Mouse (Mus musculus) forebrain, embryonic 16.5 days (tissue): ENCODE results near the gene Card11. TPM values are rescaled to one million over a fixed set of nuclear protein-coding genes. Genes with fewer than 3 reads are reported as not detected.

Source experiments
- ATAC-seq: fragments of 200-750 bp; cut with Nextera tagmentation; 2 replicates; pipeline ENCODE4 v1.8.0; 2017; ENCODE audit warnings: mild to moderate bottlenecking, moderate library complexity
- H3K27ac ChIP-seq: fragments of 300-500 bp; sonication (generic); 2 replicates; pipeline ENCODE4 v1.5.1; 2014; ENCODE audit warnings: low read length, control low read depth
- H3K27me3 ChIP-seq: fragments of 300-500 bp; sonication (generic); replicated peaks from 2 replicates; pipeline ENCODE4 v1.6.1; 2014; ENCODE audit warnings: low read length; ENCODE audit not compliant: control insufficient read depth, insufficient read depth
- H3K36me3 ChIP-seq: fragments of 300-500 bp; sonication (generic); 2 replicates; pipeline ENCODE4 v1.6.1; 2014; ENCODE audit not compliant: control insufficient read depth, insufficient read depth
- H3K4me1 ChIP-seq: fragments of 300-500 bp; sonication (generic); replicated peaks from 2 replicates; pipeline ENCODE4 v1.6.1; 2014; ENCODE audit warnings: low read length; ENCODE audit not compliant: control insufficient read depth, insufficient read depth
- H3K4me2 ChIP-seq: fragments of 300-500 bp; sonication (generic); 2 replicates; pipeline ENCODE4 v1.6.1; 2014; ENCODE audit warnings: mild to moderate bottlenecking, low read length, control low read depth
- H3K4me3 ChIP-seq: fragments of 300-500 bp; sonication (generic); replicated peaks from 2 replicates; pipeline ENCODE4 v1.5.1; 2014; ENCODE audit warnings: mild to moderate bottlenecking, low read length, control low read depth
- H3K9ac ChIP-seq: fragments of 300-500 bp; sonication (generic); replicated peaks from 2 replicates; pipeline ENCODE4 v1.6.1; 2014; ENCODE audit warnings: low read depth, low read length, control low read depth
- H3K9me3 ChIP-seq: fragments of 300-500 bp; sonication (generic); 2 replicates; pipeline ENCODE4 v1.6.1; 2016; ENCODE audit warnings: low read length; ENCODE audit not compliant: control insufficient read depth
- WGBS: fragments of 180-500 bp; shearing (Covaris S2); extraction: QIAGEN DNeasy Blood & Tissue Kit; methylation state at CpG from one replicate; pipeline ENCODE4 v1.1.7; 2014; 5-methylcytosine and 5-hydroxymethylcytosine counted together
- polyA plus RNA-seq: library from polyadenylated mRNA; unstranded; fragments of >200 nt; fragmentation: Nextera tagmentation; extraction: Ambion mirVana; gene quantifications from 2 replicates; pipeline ENCODE4 v1.2.1, GENCODE M21; 2015

Gene Card11
- polyA plus RNA-seq, 1 experiment from 2014 or later, result 0.05 TPM

GRCm38 (mm10) chr5:141033001-141033400, 32.6 kb upstream of the Card11 start:
- peaks cover 13% of the 10 kb centered on the region for H3K4me1 ChIP-seq
- no peak for ATAC-seq
- H3K4me2 ChIP-seq, result no peak overlapping the region
- H3K27ac ChIP-seq, result no peak overlapping the region
- H3K27me3 ChIP-seq, result no peaks in the 10 kb centered on the region
- no peak overlapping the region for H3K4me3 ChIP-seq
- H3K9me3 ChIP-seq, result no peaks in the 10 kb centered on the region
- H3K36me3 ChIP-seq, result no peaks in the 10 kb centered on the region
- WGBS, result 82% methylated on average over 1 of the region's 1 CpGs
- no peak overlapping the region for H3K9ac ChIP-seq

DNA sequence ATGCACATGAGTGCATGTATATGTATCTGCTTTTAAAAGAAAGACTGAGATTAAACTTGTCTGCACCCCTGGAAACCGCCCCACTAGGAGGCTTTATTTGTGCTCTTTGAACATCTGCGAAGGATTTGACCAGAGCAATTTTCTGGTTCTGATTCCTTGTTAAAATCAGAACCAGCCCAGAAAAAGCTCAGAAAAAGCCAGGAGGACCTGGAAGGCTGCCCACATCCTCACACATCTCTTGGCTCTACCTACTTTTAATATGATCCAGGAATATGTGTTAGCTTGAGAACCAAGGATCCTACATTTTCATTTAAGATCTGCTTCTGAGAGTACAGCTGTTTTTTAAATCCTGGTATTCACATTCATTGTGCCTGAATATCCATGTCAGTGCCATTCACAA, 29.0 kb upstream of the Card11 start:
- no peak overlapping the region for H3K4me2 ChIP-seq
- no peak overlapping the region for H3K27ac ChIP-seq
- WGBS, result 96% methylated on average over 2 of the region's 2 CpGs
- H3K9ac ChIP-seq, result no peak overlapping the region
- no peaks in the 10 kb centered on the region for H3K4me1 ChIP-seq
- no peak overlapping the region for H3K4me3 ChIP-seq
- no peak for ATAC-seq
- no peaks in the 10 kb centered on the region for H3K36me3 ChIP-seq
- no peaks in the 10 kb centered on the region for H3K9me3 ChIP-seq
- H3K27me3 ChIP-seq, result no peaks in the 10 kb centered on the region

DNA sequence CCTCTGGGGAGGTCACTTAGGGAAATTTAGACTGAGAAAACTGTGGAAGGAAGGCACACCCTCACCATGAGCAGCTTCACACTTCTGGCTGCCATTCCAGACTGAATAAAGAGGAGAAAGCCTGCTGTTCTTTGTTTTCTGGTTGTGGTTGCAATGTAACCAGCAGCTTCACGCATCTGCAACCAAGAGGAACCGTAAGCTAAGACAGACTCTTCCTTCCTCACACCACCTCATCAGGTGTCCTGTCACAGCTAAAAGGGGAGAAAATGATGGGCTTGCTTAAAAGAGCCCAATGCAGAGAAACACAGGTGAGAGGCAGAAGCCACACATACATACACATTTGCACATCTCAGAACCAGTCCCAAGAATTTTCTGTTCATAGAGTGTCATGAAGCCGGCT, 25.3 kb upstream of the Card11 start:
- H3K4me3 ChIP-seq, result no peak overlapping the region
- H3K9me3 ChIP-seq, result peaks cover 4% of the 10 kb centered on the region; the same call in 1 of the 2 replicates
- no peak for ATAC-seq
- H3K27ac ChIP-seq, result no peak overlapping the region
- 99% methylated on average over 3 of the region's 3 CpGs for WGBS
- no peaks in the 10 kb centered on the region for H3K4me1 ChIP-seq
- no peaks in the 10 kb centered on the region for H3K36me3 ChIP-seq
- no peak overlapping the region for H3K4me2 ChIP-seq
- no peak overlapping the region for H3K9ac ChIP-seq
- no peaks in the 10 kb centered on the region for H3K27me3 ChIP-seq

DNA sequence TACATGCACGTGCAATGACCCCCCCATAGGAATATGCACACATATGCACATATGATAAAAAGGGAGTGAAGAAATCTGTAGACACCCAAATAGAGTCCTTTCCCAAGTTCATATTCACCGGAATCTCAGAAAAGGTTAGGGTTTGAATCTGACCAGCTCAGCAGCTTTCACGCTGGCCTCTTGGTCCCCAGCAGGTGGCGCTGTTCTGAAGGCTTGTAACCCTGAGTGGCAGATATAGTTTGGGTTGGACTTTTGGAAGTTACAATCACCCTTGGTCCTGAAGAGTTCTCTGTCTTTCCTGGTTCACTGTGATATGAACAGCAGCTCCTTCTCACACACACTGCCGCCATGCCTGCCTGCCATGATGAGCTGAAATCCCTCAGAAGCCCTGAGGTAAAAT, 24.1 kb upstream of the Card11 start:
- 70% methylated on average over 5 of the region's 5 CpGs for WGBS

DNA sequence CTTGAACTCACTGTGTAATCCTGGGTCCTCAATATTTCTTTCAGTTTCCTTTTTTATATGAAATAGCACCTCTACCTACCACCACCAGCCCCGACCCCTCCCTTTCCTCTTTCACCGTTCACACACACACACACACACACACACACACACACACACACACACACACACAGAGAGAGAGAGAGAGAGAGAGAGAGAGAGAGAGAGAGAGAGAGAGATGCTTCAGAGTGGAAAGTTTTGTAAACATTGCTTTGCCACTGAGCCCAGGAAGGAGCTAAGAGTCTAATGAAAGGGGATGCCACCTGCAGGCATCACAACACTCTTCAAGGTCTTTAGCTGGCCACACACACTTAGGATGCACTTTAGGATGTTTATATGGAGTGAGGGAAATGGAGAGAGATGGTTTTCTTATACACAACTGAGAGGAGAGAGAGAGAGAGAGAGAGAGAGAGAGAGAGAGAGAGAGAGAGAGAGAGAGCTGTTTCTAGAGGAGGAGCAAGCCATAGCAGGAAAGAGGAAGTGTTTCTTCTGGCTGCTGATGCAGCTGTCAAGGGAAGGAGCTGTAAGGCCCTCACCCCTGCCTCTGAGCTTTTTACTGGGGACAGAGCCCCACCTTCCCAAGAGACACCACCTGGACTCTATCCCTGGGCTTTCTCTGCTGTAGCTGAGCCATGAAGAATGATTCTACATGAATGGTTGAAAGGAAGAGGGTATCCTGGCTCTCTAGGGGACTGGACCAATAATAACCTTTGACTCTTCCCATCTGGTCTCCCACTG, 17.7 kb upstream of the Card11 start:
- no peak for ATAC-seq
- Histone ChIP-seq H3K27ac (no peak overlapping the region), H3K27me3 (no peaks in the 10 kb centered on the region), H3K4me1 (peaks cover 3% of the 10 kb centered on the region; the same call in 1 of the 2 replicates), H3K4me2 (no peak overlapping the region), H3K9ac (no peak overlapping the region), H3K36me3 (no peaks in the 10 kb centered on the region), H3K4me3 (no peak overlapping the region), H3K9me3 (peaks cover 4% of the 10 kb centered on the region; the same call in 1 of the 2 replicates)
- 67% methylated on average over 2 of the region's 2 CpGs for WGBS

More for the DNA sequence above, 24.1 kb upstream of the Card11 start:
- no peak overlapping the region for H3K4me3 ChIP-seq
- H3K9ac ChIP-seq, result no peak overlapping the region
- H3K27ac ChIP-seq, result no peak overlapping the region
- H3K4me1 ChIP-seq, result no peaks in the 10 kb centered on the region
- peaks cover 4% of the 10 kb centered on the region; the same call in 1 of the 2 replicates for H3K9me3 ChIP-seq
- H3K27me3 ChIP-seq, result no peaks in the 10 kb centered on the region
- ATAC-seq, result no peak
- H3K4me2 ChIP-seq, result no peak overlapping the region
- no peaks in the 10 kb centered on the region for H3K36me3 ChIP-seq

DNA sequence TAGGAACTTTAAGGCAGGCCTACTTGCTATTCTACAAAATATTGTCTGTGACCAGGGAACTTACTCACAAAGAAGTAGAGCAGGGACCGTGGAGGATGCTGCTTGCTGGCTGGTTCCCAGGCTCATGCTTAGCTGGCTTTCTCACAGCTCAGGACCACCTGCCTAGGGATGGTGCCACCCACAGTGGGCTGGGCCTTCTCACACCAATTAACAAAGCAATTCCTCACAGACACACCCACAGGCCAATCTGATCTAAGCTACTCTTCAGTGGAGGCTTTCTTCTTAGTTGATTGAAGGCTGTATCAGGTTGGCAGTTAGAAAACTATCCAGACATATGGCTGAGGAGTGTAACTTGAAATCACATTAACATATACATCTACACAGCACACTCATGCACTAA, 15.7 kb upstream of the Card11 start:
- WGBS, result 30% methylated on average over 1 of the region's 1 CpGs
- no peak for ATAC-seq

DNA sequence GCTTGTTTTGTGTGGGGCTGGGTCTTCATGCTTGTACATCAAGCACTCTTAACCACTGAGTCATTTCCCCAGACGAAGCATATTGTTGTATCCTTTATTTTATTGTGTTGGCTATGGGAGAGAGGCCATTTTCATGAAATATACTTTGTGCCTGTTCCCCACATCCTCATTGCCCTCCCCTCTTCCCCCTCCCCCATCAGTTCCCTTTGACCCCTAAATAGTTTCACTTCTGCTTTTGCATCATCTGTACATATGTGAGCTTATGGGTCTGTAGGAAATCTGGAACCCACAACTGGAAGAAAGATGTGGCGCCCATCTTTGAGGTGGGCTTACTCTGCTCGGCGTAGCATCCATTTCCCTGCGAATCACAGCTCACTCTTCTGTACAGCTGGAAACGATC, 13.8 kb upstream of the Card11 start:
- Histone ChIP-seq H3K9me3 (no peaks in the 10 kb centered on the region), H3K4me2 (no peak overlapping the region), H3K36me3 (no peaks in the 10 kb centered on the region), H3K4me3 (no peak overlapping the region), H3K27ac (no peak overlapping the region), H3K4me1 (peaks cover 5% of the 10 kb centered on the region; the same call in 1 of the 2 replicates), H3K9ac (no peak overlapping the region), H3K27me3 (no peaks in the 10 kb centered on the region)
- ATAC-seq, result no peak
- 91% methylated on average over 6 of the region's 6 CpGs for WGBS

More for the DNA sequence above, 15.7 kb upstream of the Card11 start:
- no peak overlapping the region for H3K4me3 ChIP-seq
- no peaks in the 10 kb centered on the region for H3K36me3 ChIP-seq
- H3K27me3 ChIP-seq, result no peaks in the 10 kb centered on the region
- no peaks in the 10 kb centered on the region for H3K9me3 ChIP-seq
- H3K27ac ChIP-seq, result no peak overlapping the region
- H3K4me1 ChIP-seq, result peaks cover 5% of the 10 kb centered on the region; the same call in 1 of the 2 replicates
- no peak overlapping the region for H3K9ac ChIP-seq
- no peak overlapping the region for H3K4me2 ChIP-seq

DNA sequence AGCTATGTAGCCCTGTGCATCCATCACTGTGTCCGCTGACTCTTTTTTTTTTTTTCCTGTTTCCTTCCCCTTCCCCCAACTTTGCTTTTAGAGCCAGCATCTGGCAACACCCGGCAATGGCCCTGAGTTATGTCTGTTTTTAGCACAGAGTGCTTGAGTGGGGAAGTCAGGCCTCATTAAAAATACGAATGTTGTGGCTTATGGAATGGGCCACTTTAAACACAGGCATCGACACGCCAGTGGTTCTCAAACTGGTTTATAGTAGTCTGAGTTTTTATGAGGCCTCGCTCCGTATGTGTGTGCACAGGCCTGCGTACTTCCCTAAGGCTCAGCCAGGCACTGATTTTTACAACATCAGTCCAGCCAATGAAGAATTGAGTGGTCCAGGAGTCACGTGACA, 13.1 kb upstream of the Card11 start:
- Histone ChIP-seq H3K9ac (no peak overlapping the region), H3K9me3 (no peaks in the 10 kb centered on the region), H3K4me1 (peaks cover 5% of the 10 kb centered on the region; the same call in 1 of the 2 replicates), H3K36me3 (no peaks in the 10 kb centered on the region), H3K27me3 (no peaks in the 10 kb centered on the region), H3K4me3 (no peak overlapping the region), H3K4me2 (no peak overlapping the region), H3K27ac (no peak overlapping the region)
- ATAC-seq, result no peak
- WGBS, result 79% methylated on average over 9 of the region's 9 CpGs

DNA sequence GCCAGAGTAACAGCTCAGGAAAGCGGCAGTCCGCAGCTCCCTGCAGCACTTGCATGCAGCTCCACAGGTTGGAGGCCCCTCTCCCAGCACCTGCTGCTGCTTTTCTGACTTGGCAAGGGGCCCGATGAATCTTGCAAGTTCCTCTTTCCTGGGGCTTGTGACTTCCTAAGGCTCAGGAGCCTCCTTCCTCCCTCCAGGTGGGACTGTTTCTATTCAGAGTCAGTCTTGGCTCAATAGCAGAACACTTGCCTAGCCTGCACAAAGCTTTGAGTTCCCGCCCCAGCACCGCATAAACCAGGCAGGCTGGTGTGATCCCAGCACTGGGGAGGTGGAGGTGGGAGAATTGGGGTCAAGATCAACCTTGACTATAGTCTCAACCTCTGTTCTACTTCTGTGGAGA, 5.1 kb upstream of the Card11 start:
- Histone ChIP-seq H3K4me3 (no peak overlapping the region), H3K36me3 (no peaks in the 10 kb centered on the region), H3K9me3 (no peaks in the 10 kb centered on the region), H3K9ac (no peak overlapping the region), H3K4me1 (no peaks in the 10 kb centered on the region), H3K27ac (no peak overlapping the region), H3K27me3 (no peaks in the 10 kb centered on the region), H3K4me2 (no peak overlapping the region)
- no peak for ATAC-seq
- 64% methylated on average over 5 of the region's 5 CpGs for WGBS
